Mouse (Mus musculus): Measurements from ENCODE around the gene Nmt1.

DNA sequence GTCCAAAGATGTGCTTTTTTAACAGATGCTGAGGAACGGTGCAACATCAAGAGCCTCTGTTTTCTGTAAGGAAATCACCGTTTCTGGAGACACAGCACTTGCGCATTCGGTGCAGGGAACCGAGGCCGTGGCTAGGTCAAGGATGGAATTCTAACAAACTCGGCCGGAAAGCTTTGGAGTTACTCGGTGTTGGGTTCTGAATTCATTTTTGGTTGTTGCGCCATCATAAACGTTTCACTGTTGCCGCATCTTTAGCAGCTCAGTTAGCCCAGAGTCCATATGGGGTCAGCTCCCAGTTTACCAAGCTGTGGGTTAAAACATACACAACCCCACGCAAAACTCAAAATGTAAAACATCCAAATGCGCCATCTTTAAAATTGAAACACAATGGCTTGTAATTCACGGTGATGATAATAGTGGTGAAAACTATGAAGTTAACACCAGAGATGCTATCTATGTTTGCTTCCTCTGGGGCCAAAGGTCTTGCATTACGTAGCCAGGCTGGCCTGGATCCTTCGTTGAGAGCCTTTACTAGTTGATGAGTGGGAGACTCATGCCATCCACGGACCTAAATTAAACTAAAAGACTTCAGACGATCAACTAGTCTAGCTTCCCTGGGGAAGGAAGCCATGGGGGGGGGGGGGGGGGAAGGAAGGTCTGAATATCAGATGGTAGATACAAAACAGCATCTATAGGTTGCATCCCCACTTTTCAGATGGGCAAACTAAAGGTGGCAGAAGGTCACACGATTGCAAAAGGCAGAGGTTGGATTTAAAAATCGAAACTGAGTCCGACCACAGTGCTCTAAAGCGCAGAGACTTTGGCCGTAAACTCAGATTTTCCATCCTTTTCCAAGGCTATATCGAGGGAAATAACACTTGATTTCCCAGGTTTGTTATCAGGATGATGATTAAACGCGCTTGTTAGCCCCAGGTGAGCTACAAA lies 11.8 kb upstream of the Nmt1 start:
- TF ChIP-seq UBTF (IDR thresholded peaks at IDR 0.05; ENCODE audit: low read depth, low read length) (no peak), HCFC1 (IDR thresholded peaks at IDR 0.05; ENCODE audit: low read depth, low read length) (no peak), USF1 (IDR thresholded peaks at IDR 0.05; ENCODE audit: low read depth, low read length) (no peak), MYC (IDR thresholded peaks at IDR 0.05; ENCODE audit: low read depth, low read length) (no peak), CTCF (conservative IDR thresholded peaks at IDR 0.05 in 1 of 2, IDR thresholded peaks at IDR 0.05 in 1 of 2; ENCODE audit: low read depth in 2 of 2, low read length in 2 of 2) (no peak), CHD1 (IDR thresholded peaks at IDR 0.05; ENCODE audit: low read depth, low read length) (no peak), POLR2A (IDR thresholded peaks at IDR 0.05; ENCODE audit: low read depth, low read length) (no peak), EP300 (IDR thresholded peaks at IDR 0.05; ENCODE audit: low read length) (no peak)
